Mouse (Mus musculus): ENCODE results near the gene AY761184.
"Not testable (repeated sequence)": the region's sequence is repeated elsewhere in the genome, so short reads cannot be mapped to it uniquely, and the experiment has no call there.

AY761184 gene

DNA sequence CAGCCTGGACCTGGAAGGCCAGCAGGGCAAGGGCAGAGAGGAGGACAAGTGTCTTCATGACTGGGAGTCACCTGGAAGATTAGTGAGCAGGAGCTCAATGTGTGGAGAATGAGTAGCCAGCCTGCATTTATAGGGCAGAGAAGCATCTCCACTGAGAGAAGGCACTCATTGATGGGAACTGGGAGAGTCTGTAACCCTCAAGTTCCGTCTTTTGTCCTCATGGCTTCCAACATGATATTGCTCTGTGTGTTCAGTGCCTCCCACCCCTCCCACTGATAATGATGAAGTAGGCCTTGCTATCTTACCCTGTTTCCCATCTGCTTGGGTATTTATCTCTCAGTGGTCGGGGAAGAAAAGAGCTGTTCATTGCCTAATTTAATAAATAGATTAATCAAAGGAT lies at the start of gene AY761184:
Gene AY761184, minus strand, starts transcription at position 101 of the 400 bp plus-strand sequence.
- not testable (repeated sequence) for DNase-seq (ENCODE audit: low read depth)

DNA sequence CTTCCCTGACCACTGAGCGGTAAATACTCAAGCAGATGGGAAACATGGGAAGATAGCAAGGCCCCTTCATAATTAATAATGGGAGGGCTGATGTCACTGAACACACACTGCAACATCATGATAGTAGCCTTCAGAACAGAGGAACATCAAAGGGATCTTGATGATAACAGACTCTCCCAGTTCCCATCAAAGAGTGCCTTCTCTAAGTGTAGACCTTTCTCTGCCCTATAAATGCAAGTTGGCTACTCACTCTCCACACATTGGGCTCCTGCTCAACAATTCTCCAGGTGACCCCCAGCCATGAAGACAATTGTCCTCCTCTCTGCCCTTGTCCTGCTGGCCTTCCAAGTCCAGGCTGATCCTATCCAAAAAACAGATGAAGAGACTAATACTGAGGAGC lies 37.9 kb downstream of the AY761184 start, which contains the start of gene Defa34:
Gene Defa34, plus strand, starts transcription at position 301 of the 400 bp plus-strand sequence.
- DNase-seq (ENCODE audit: low read depth), result not testable (repeated sequence)

DNA sequence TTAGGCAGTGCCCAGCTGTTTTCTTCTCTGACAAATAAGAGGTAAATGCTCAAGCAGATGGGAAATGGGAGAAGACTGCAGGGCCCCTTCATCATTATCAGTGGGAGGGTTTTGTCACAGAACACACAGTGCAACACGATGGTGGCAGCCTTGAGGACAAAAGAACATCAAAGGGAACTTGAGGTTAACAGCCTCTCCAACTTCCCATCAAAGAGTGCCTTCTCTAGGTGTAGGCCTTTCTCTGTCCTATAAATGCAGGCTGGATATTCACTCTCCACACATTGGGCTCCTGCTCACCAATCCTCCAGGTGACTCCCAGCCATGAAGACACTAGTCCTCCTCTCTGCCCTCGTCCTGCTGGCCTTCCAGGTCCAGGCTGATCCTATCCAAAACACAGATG lies 48.0 kb downstream of the AY761184 start, which contains the start of gene Defa17:
Gene Defa17, plus strand, starts transcription at position 301 of the 400 bp plus-strand sequence.
- not testable (repeated sequence) for DNase-seq (ENCODE audit: low read depth)

Data from c-Kit-positive CD71-positive TER-119-negative erythroid progenitor cells, embryonic 14.5 days (primary cell).